Mouse (Mus musculus) lung, embryonic 14.5 days (tissue): ENCODE results near the gene Spata7. TPM values are rescaled to one million over a fixed set of nuclear protein-coding genes. Genes with fewer than 3 reads are reported as not detected.
A peak's percentile ranks its signal among the peaks of the same experiment; 100 is the strongest.

Experiments
- ATAC-seq: fragments of 200-750 bp; cut with Nextera tagmentation; 2 replicates; pipeline ENCODE4 v1.8.0; 2017; ENCODE audit warnings: mild to moderate bottlenecking, moderate TSS enrichment, moderate library complexity; ENCODE audit not compliant: insufficient read depth
- DNase-seq: peaks from one replicate; pipeline ENCODE4 v3.0.0-alpha.2; 2015
- H3K27ac ChIP-seq: fragments of 300-500 bp; sonication (generic); 2 replicates; pipeline ENCODE4 v1.5.1; 2014; ENCODE audit warnings: low read depth, mild to moderate bottlenecking, moderate library complexity
- H3K27me3 ChIP-seq: fragments of 300-500 bp; sonication (generic); 2 replicates; pipeline ENCODE4 v1.6.1; 2014; ENCODE audit warnings: low read length, control low read depth; ENCODE audit not compliant: insufficient read depth
- H3K36me3 ChIP-seq: fragments of 300-500 bp; sonication (generic); 2 replicates; pipeline ENCODE4 v1.6.1; 2014; ENCODE audit warnings: control low read depth; ENCODE audit not compliant: insufficient read depth
- H3K4me1 ChIP-seq: fragments of 300-500 bp; sonication (generic); 2 replicates; pipeline ENCODE4 v1.6.1; 2014; ENCODE audit warnings: antibody characterized with exemption, control low read depth; ENCODE audit not compliant: insufficient read depth
- H3K4me2 ChIP-seq: fragments of 300-500 bp; sonication (generic); 2 replicates; pipeline ENCODE4 v1.6.1; 2014; ENCODE audit warnings: mild to moderate bottlenecking
- H3K4me3 ChIP-seq: fragments of 300-500 bp; sonication (generic); 2 replicates; pipeline ENCODE4 v1.5.1; 2014; ENCODE audit warnings: low read depth, low read length
- H3K9ac ChIP-seq: fragments of 300-500 bp; sonication (generic); 2 replicates; pipeline ENCODE4 v1.6.1; 2014
- H3K9me3 ChIP-seq: fragments of 300-500 bp; sonication (generic); 2 replicates; pipeline ENCODE4 v1.6.1; 2016; ENCODE audit warnings: low read depth, low read length, control low read depth
- CTCF ChIP-seq: IDR thresholded peaks from 2 replicates; pipeline ENCODE4 v1.5.1; 2016; ENCODE audit warnings: antibody characterized with exemption, low read depth
- WGBS: fragments of 180-500 bp; shearing (Covaris S2); extraction: QIAGEN DNeasy Blood & Tissue Kit; methylation state at CpG from one replicate; pipeline ENCODE4 v1.1.7; 2014; 5-methylcytosine and 5-hydroxymethylcytosine counted together
- polyA plus RNA-seq: library from polyadenylated mRNA; unstranded; fragments of >200 nt; fragmentation: Nextera tagmentation; extraction: Ambion mirVana; gene quantifications from 2 replicates; pipeline ENCODE4 v1.2.1, GENCODE M21; 2014

The Spata7 gene
- polyA plus RNA-seq = 16.7 and 18.5 TPM in 2 replicates

DNA sequence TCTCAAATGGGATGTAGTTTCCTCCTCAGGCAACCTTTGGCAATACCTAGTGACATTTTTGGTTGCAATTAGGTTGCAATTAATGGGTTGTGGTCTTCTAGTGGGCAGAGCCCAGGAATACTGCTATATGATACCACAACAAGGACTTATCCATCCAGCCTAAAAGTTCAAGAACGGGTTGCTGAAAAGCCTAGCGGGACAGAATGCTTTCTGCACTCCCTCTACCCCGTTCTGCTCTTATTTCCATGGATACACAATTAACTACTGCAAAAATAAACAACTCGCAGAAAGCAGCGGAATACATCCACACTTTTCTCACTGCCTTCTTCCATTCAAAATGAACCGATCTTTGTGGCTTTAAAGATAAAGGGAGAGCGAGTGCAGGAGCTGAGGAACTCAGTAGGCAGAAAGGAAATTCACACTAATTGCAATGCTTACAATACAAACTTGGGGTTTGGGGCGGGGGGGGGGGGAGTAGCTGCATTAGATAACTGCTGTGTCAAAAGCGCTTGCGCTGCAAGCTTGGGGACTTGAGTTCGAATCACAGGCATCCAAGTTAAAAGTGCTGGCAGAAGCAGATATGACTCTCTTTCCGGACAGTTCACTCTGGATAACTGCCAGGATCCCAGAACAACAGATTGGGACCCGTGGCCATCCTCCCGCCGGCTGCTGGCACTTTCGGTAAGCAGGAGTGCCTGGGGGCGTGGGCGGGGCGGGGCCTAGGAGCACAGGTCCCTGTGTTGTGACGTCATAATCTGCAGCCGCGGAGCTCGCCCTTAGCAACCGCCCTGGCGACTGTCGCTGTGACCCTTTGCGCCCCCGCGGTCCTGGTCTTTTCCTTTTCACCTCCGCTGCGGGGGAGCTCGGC is at the start of gene Spata7:
Gene Spata7 (plus strand): TSS at position 766 of the 868 bp plus-strand sequence.
- Histone ChIP-seq H3K27me3 (no peaks in the 10 kb centered on the region), H3K4me2 (peak within 1 kb of the TSS; percentile 74), H3K4me1 (no peaks in the 10 kb centered on the region), H3K9ac (peak within 1 kb of the TSS; percentile 71), H3K27ac (0 out of 2 replicates have a peak within 1 kb of the TSS, but pooled peaks have one; percentile 33), H3K36me3 (no peaks in the 10 kb centered on the region), H3K4me3 (peak within 1 kb of the TSS; percentile 76), H3K9me3 (no peaks in the 10 kb centered on the region)
- ATAC-seq (peak; percentile 96), DNase-seq (peak; percentile 91)
- TF ChIP-seq CTCF = no peak
- under 1% methylated on average over 32 of the region's 32 CpGs for WGBS

DNA sequence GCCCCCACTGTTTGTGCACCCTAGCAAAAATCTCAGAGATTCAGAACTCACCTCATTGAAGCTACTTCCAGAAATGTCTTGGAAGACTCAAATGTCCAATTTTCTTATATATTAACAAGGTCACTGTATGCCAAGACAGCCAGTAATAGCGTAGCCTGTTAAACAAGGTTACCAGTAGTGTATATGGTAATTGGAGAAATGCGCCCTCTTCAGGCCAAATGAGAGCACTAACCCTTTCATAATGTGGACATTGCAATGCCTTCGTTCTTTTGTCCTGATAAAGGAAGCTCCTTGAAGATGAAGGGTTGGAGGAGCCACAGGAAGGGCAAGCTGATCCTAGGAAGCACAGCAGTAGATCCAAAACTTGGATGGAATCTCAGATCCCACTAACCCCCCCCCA is 42.7 kb upstream of the Spata7 start:
- ATAC-seq = no peak

DNA sequence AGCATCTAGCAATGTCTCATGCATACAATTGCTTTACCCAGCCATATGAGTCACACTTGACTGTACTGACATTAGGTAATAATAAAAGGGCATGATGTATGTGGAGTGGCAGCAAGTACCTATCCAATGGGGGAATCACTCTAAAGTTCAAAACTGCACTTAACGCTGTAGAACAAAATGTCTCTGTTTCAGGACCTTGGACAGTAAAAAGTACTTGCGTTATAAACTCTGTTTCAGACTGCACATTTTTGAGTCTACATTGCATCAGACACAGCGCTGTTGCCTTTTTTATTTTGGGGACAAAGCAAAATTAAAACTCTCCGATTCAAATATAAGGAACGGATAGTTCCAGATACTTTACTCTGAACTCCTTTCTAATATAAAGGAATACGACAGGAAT is 39.4 kb upstream of the Spata7 start:
- peak; percentile 88 for DNase-seq

More for the DNA sequence above, 42.7 kb upstream of the Spata7 start:
- Histone ChIP-seq H3K27me3 (no peaks in the 10 kb centered on the region), H3K4me2 (no peak overlapping the region), H3K36me3 (no peaks in the 10 kb centered on the region), H3K9me3 (no peaks in the 10 kb centered on the region), H3K27ac (no peak overlapping the region), H3K4me1 (no peaks in the 10 kb centered on the region), H3K9ac (no peak overlapping the region), H3K4me3 (no peak overlapping the region)
- peak; percentile 39 for TF ChIP-seq CTCF
- DNase-seq = peak; percentile 32
- WGBS = 30% methylated on average over 3 of the region's 3 CpGs

DNA sequence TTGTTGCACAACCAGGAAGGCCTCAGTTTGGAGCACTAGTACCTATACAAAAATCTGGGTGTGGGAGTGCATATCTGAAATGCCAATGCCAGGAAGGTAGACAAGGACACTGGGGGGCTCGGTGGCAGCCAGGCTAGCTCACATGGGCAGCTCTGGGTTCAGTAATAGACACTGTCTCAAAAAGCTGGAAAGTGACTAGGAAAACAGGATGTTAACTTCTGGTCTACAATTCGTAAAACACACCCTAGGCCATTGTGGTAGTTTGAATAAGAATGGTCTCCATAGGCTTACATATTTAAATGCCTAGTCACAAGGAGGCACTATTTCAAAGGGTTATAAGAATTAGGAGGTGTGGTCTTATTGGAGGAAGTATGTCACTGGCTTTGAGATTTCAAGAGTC is 36.9 kb upstream of the Spata7 start:
- H3K9me3 ChIP-seq = no peaks in the 10 kb centered on the region; the same call in 1 of the 2 replicates
- TF ChIP-seq CTCF = no peak
- no peak overlapping the region for H3K9ac ChIP-seq
- H3K4me3 ChIP-seq = no peak overlapping the region
- ATAC-seq (no peak), DNase-seq (no peak)
- H3K4me1 ChIP-seq = no peaks in the 10 kb centered on the region
- H3K4me2 ChIP-seq = no peak overlapping the region
- 75% methylated on average over 2 of the region's 2 CpGs for WGBS
- no peak overlapping the region for H3K27ac ChIP-seq
- H3K27me3 ChIP-seq = no peaks in the 10 kb centered on the region
- H3K36me3 ChIP-seq = no peaks in the 10 kb centered on the region

More for the DNA sequence above, 39.4 kb upstream of the Spata7 start:
- 57% methylated on average over 6 of the region's 6 CpGs for WGBS
- no peak overlapping the region for H3K4me3 ChIP-seq
- no peaks in the 10 kb centered on the region for H3K36me3 ChIP-seq
- H3K9me3 ChIP-seq = no peaks in the 10 kb centered on the region; the same call in 1 of the 2 replicates
- no peak for TF ChIP-seq CTCF
- no peaks in the 10 kb centered on the region for H3K27me3 ChIP-seq
- no peak overlapping the region for H3K4me2 ChIP-seq
- no peaks in the 10 kb centered on the region for H3K4me1 ChIP-seq
- no peak for ATAC-seq
- H3K27ac ChIP-seq = no peak overlapping the region
- H3K9ac ChIP-seq = no peak overlapping the region

DNA sequence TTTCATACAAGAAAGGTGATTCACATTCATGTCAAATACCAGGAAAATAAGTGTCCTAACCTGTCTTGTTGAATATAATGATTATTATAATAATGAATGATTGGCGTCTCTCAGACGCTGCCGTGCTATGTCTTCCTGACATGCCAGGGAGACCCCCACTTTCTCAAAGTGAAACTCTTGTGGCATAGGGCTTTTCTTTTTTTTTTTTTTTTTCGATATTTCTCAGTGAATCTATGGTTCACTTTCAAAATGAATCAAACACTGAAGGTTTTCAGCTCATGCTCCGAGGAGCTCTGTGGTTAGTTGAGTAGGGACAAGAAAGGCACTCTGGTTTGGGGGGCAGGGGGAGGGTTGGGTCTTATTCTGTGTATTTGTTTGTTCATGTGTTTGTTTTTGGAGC is 27.1 kb upstream of the Spata7 start:
- no peak for DNase-seq
- no peak overlapping the region for H3K9ac ChIP-seq
- no peaks in the 10 kb centered on the region for H3K4me1 ChIP-seq
- H3K27ac ChIP-seq = no peak overlapping the region
- no peak for ATAC-seq
- no peak overlapping the region for H3K4me3 ChIP-seq
- WGBS = 77% methylated on average over 5 of the region's 5 CpGs
- TF ChIP-seq CTCF = no peak
- no peaks in the 10 kb centered on the region for H3K9me3 ChIP-seq
- no peaks in the 10 kb centered on the region for H3K27me3 ChIP-seq
- no peaks in the 10 kb centered on the region for H3K36me3 ChIP-seq
- no peak overlapping the region for H3K4me2 ChIP-seq

DNA sequence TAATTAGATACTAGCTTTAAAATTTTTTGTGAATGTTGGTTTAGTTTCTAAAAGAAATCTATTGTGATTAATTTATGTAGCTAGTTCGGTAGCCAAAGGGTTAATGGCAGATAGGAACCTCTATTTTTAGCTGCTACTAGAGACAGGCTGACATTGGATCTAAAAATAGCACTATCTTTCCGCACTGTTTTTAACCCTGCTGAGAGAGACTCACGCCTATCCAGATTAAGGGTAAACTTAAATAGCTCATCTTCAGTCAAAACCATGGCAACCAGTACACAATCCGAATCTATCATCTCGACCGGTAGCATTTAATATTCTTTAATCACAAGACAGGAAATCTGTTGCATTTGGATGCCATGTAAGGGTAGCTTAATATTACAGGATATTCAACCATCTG is 25.8 kb upstream of the Spata7 start:
- TF ChIP-seq CTCF = no peak
- Histone ChIP-seq H3K4me2 (no peak overlapping the region), H3K4me1 (no peaks in the 10 kb centered on the region), H3K4me3 (no peak overlapping the region), H3K9me3 (no peaks in the 10 kb centered on the region), H3K36me3 (no peaks in the 10 kb centered on the region), H3K9ac (no peak overlapping the region), H3K27ac (no peak overlapping the region), H3K27me3 (no peaks in the 10 kb centered on the region)
- 13% methylated on average over 6 of the region's 6 CpGs for WGBS
- peak; percentile 27 for DNase-seq
- ATAC-seq = peak; percentile 68; the same call in 1 of the 2 replicates

DNA sequence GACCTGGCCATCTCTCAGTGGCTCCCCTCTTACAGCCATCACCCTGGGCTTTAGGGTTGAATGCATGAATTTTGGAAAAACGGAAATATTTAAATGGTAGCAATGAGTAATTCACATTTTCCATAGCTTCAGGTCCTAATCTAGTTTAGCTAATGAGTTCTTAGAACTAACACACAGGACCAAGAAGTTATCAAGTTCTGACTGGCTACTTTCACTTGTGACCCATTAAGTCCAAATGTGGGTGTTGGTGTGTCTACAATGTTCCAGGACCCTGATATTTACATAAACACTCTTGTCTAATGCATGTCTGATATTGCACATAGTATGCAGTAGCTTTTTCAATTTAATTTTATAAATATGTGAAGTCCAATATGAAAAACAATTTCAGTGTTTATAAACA is 22.7 kb upstream of the Spata7 start:
- Histone ChIP-seq H3K4me3 (no peak overlapping the region), H3K9me3 (no peaks in the 10 kb centered on the region), H3K9ac (no peak overlapping the region), H3K27me3 (no peaks in the 10 kb centered on the region), H3K4me2 (no peak overlapping the region), H3K36me3 (no peaks in the 10 kb centered on the region), H3K27ac (no peak overlapping the region), H3K4me1 (no peaks in the 10 kb centered on the region)
- ATAC-seq (no peak), DNase-seq (no peak)
- TF ChIP-seq CTCF = no peak
- WGBS = 59% methylated on average over 1 of the region's 1 CpGs
